Mouse (Mus musculus) T-helper 17 cell (primary cell): ENCODE results near the gene B3gnt8.

Source experiments
- in situ Hi-C, 2 experiments: fragments of 300-600 bp; cut with MboI, MseI; formaldehyde crosslinking; loops; 1 replicate in 1 of 2; 2 replicates in 1 of 2; pipeline ENCODE4 v1.15.1; 2025; ENCODE audit warnings: high pct_unique_total_duplicates in 2 of 2

B3gnt8 gene

DNA sequence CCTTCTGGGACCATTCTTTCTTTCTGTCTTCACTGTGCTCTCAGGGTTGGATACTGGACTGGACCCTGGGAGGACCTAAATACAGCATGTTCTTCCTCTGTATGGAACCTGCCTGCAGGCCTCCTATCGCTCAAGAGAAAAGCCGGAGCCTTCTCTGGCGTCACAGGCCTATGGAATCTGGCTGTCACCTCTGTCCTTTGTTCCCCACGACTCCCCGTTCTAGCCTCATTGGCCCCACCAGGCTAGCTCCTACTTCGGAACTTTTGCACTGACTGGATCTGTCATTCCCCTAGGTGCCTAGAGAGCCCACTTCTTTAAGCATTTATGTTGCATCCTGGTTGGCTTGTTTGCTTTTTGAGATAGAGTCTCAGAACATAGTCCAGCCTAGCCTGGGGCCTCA, 58.2 kb downstream of the B3gnt8 start:
- in situ Hi-C loops = loop anchor here (5.0 to 25.0 kb wide), 2 partner anchors 37 to 1297 kb away; partner anchors contain the start of gene Smg9 (in 1 of the 2)
